Mouse (Mus musculus): ENCODE data around the gene Ddx19a. TPM values are rescaled to one million over a fixed set of nuclear protein-coding genes. Genes with fewer than 3 reads are reported as not detected.

Gene Ddx19a
- total and polyA plus RNA-seq, 3 experiments: 45.1 to 207 (median 81.1) TPM

- peaks cover 76% of the 10 kb centered on the region for H3K4me1 ChIP-seq (ENCODE audit: insufficient read depth, low read depth, low read length)
- TF ChIP-seq GATA1 (IDR thresholded peaks at IDR 0.05; ENCODE audit: borderline replicate concordance, low read length) (no peak), GATA2 (IDR thresholded peaks at IDR 0.05; ENCODE audit: borderline replicate concordance, low read depth, low read length) (no peak), CTCF (IDR thresholded peaks at IDR 0.05; ENCODE audit: low read depth, low read length) (no peak), TAL1 (conservative IDR thresholded peaks at IDR 0.05; ENCODE audit: low read depth, low read length) (no peak), POLR2AphosphoS5 (IDR thresholded peaks at IDR 0.05; ENCODE audit: insufficient replicate concordance, low read depth, low read length) (no peak)
- H3K4me3 ChIP-seq (ENCODE audit: low read depth, low read length): no peak overlapping the region
- no peak for DNase-seq (ENCODE audit: low spot score)
- no peaks in the 10 kb centered on the region for H3K9me3 ChIP-seq (replicated peaks)
- no peak for ATAC-seq (ENCODE audit: extremely low read depth, insufficient number of reproducible peaks, low FRiP score, poor library complexity, severe bottlenecking)
- peaks cover 99% of the 10 kb centered on the region for H3K36me3 ChIP-seq (replicated peaks)
- no peaks in the 10 kb centered on the region for H3K27me3 ChIP-seq (ENCODE audit: insufficient read depth, low read length)
These were observed 42.8 kb downstream of the Ddx19a start for GRCm38 (mm10) chr8:110954776-110955175.

DNA sequence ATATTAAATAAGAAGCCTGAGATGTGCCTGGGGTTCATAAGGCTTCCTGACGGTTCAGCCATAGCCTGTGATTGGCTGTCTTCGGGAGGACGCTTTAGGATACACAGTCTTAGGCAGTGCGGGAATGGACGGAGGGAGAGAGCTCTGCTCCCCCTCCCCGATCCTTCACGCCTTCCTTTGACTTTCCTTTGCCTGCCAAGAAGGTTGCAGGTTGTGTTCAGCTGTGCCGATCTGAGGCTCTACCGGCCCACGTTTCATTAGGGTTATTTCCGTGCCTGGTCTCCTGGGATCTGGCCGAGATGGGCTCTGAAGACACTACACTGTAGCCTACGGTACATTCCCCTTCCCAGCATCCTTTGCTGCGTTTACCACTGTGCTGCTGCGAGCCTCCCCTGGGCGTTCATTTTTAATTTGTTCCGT, 47.5 kb downstream of the Ddx19a start:
- no peaks in the 10 kb centered on the region for H3K27me3 ChIP-seq (ENCODE audit: insufficient read depth, low read length)
- H3K9me3 ChIP-seq (replicated peaks): no peaks in the 10 kb centered on the region
- H3K4me3 ChIP-seq (ENCODE audit: low read depth, low read length): no peak overlapping the region
- TF ChIP-seq TAL1 (conservative IDR thresholded peaks at IDR 0.05; ENCODE audit: low read depth, low read length) (no peak), CTCF (IDR thresholded peaks at IDR 0.05; ENCODE audit: low read depth, low read length) (no peak), GATA1 (IDR thresholded peaks at IDR 0.05; ENCODE audit: borderline replicate concordance, low read length) (no peak), POLR2AphosphoS5 (IDR thresholded peaks at IDR 0.05; ENCODE audit: insufficient replicate concordance, low read depth, low read length) (no peak), GATA2 (IDR thresholded peaks at IDR 0.05; ENCODE audit: borderline replicate concordance, low read depth, low read length) (no peak)
- DNase-seq (ENCODE audit: low spot score): no peak
- ATAC-seq (ENCODE audit: extremely low read depth, insufficient number of reproducible peaks, low FRiP score, poor library complexity, severe bottlenecking): no peak
- peaks cover 76% of the 10 kb centered on the region for H3K4me1 ChIP-seq (ENCODE audit: insufficient read depth, low read depth, low read length)
- peaks cover 86% of the 10 kb centered on the region for H3K36me3 ChIP-seq (replicated peaks)

- H3K36me3 ChIP-seq (replicated peaks): peaks cover 85% of the 10 kb centered on the region
- DNase-seq (ENCODE audit: low spot score): no peak
- TF ChIP-seq GATA1 (IDR thresholded peaks at IDR 0.05; ENCODE audit: borderline replicate concordance, low read length) (no peak), POLR2AphosphoS5 (IDR thresholded peaks at IDR 0.05; ENCODE audit: insufficient replicate concordance, low read depth, low read length) (no peak), CTCF (IDR thresholded peaks at IDR 0.05; ENCODE audit: low read depth, low read length) (no peak), TAL1 (conservative IDR thresholded peaks at IDR 0.05; ENCODE audit: low read depth, low read length) (no peak), GATA2 (IDR thresholded peaks at IDR 0.05; ENCODE audit: borderline replicate concordance, low read depth, low read length) (no peak)
- H3K4me3 ChIP-seq (ENCODE audit: low read depth, low read length): no peak overlapping the region
- no peak for ATAC-seq (ENCODE audit: extremely low read depth, insufficient number of reproducible peaks, low FRiP score, poor library complexity, severe bottlenecking)
- H3K4me1 ChIP-seq (ENCODE audit: insufficient read depth, low read depth, low read length): peaks cover 79% of the 10 kb centered on the region
- no peaks in the 10 kb centered on the region for H3K9me3 ChIP-seq (replicated peaks)
- H3K27me3 ChIP-seq (ENCODE audit: insufficient read depth, low read length): no peaks in the 10 kb centered on the region
These were observed 51.9 kb downstream of the Ddx19a start for GRCm38 (mm10) chr8:110945716-110946115.

DNA sequence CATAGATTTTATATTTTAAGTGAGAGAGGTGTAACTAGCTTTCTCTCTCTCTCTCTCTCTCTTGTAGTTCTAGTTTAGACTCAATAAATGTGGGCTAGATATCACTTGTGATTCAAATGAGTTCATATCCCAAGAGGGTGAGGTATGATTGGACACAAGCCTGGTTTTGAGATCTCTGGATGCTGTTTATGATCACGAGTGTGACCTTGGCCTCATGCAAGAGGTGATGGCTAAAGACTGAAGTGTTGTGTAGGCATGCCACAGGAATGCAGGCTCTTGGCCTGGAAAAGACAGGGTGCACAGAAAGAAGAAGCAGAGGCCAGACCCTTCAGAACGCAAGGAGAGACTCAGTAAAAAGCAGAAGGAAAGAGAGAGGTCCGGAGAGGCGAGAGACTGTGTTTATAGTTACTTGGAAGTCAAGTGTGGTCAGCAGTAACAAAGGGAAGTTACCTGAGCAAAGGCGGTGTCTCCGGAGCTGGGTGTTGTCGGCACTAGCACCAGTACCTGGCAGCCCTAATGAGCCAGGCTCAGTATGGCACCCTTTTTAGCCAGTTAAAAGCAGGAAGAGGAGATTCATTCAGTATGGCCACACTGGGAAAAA, 53.2 kb downstream of the Ddx19a start:
- TF ChIP-seq TAL1 (conservative IDR thresholded peaks at IDR 0.05; ENCODE audit: low read depth, low read length) (no peak), POLR2AphosphoS5 (IDR thresholded peaks at IDR 0.05; ENCODE audit: insufficient replicate concordance, low read depth, low read length) (no peak), GATA2 (IDR thresholded peaks at IDR 0.05; ENCODE audit: borderline replicate concordance, low read depth, low read length) (no peak), GATA1 (IDR thresholded peaks at IDR 0.05; ENCODE audit: borderline replicate concordance, low read length) (no peak), CTCF (IDR thresholded peaks at IDR 0.05; ENCODE audit: low read depth, low read length) (no peak)
- no peak for ATAC-seq (ENCODE audit: extremely low read depth, insufficient number of reproducible peaks, low FRiP score, poor library complexity, severe bottlenecking)
- no peak for DNase-seq (ENCODE audit: low spot score)
- peaks cover 84% of the 10 kb centered on the region for H3K36me3 ChIP-seq (replicated peaks)
- H3K4me1 ChIP-seq (ENCODE audit: insufficient read depth, low read depth, low read length): peaks cover 83% of the 10 kb centered on the region
- H3K9me3 ChIP-seq (replicated peaks): no peaks in the 10 kb centered on the region
- H3K4me3 ChIP-seq (ENCODE audit: low read depth, low read length): no peak overlapping the region; the same call in 1 of the 2 replicates
- no peaks in the 10 kb centered on the region for H3K27me3 ChIP-seq (ENCODE audit: insufficient read depth, low read length)

- no peaks in the 10 kb centered on the region for H3K27me3 ChIP-seq (ENCODE audit: insufficient read depth, low read length)
- peaks cover 84% of the 10 kb centered on the region for H3K36me3 ChIP-seq (replicated peaks)
- peak; percentile 32; the same call in 1 of the 2 replicates for ATAC-seq (ENCODE audit: extremely low read depth, insufficient number of reproducible peaks, low FRiP score, poor library complexity, severe bottlenecking)
- no peaks in the 10 kb centered on the region for H3K9me3 ChIP-seq (replicated peaks)
- TF ChIP-seq GATA1 (IDR thresholded peaks at IDR 0.05; ENCODE audit: borderline replicate concordance, low read length) (no peak), TAL1 (conservative IDR thresholded peaks at IDR 0.05; ENCODE audit: low read depth, low read length) (no peak), POLR2AphosphoS5 (IDR thresholded peaks at IDR 0.05; ENCODE audit: insufficient replicate concordance, low read depth, low read length) (no peak), CTCF (IDR thresholded peaks at IDR 0.05; ENCODE audit: low read depth, low read length) (no peak), GATA2 (IDR thresholded peaks at IDR 0.05; ENCODE audit: borderline replicate concordance, low read depth, low read length) (no peak)
- DNase-seq (ENCODE audit: low spot score): peak; percentile 53
- H3K4me1 ChIP-seq (ENCODE audit: insufficient read depth, low read depth, low read length): peaks cover 94% of the 10 kb centered on the region
- peak overlapping the region; percentile 46; the same call in 1 of the 2 replicates for H3K4me3 ChIP-seq (ENCODE audit: low read depth, low read length)
These were observed 56.1 kb downstream of the Ddx19a start for GRCm38 (mm10) chr8:110941453-110941948.

DNA sequence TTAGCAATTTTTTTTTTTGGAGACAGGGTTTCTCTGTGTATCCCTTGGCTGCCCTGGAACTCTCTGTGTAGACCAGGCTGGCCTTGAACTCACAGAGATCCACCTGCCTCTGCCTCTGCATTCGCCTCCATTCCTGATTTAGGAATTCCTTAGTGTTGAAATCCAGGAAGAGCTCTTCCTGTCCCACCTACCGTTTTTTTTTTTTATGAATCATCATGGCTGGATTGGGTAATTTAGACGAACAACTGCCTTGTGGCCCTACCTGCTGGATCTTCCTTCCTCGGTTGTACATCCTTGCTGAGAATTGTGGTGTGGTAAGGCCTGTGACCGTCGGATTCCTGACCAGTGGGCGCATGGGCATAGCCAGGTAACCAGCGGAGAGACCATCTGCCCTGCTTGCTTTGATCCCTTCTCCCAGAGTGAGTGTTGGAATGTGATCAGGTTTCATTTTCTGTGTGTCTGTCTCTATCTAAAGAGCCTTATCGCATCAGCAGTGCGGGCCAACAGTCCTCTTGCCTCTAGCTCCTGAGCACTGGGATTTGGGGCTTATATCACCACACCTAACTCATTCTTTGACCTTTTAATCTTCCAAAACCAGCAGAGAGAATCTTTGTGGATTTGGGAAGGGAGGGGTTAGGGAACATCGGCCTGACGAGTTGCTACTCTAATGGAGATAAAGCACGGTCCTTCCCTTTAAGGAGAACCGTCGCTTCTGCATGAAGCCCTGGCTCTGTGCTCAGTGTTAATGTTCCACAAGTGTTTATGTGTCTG, 56.7 kb downstream of the Ddx19a start:
- TF ChIP-seq CTCF (IDR thresholded peaks at IDR 0.05; ENCODE audit: low read depth, low read length) (no peak), TAL1 (conservative IDR thresholded peaks at IDR 0.05; ENCODE audit: low read depth, low read length) (no peak), POLR2AphosphoS5 (IDR thresholded peaks at IDR 0.05; ENCODE audit: insufficient replicate concordance, low read depth, low read length) (no peak), GATA1 (IDR thresholded peaks at IDR 0.05; ENCODE audit: borderline replicate concordance, low read length) (no peak), GATA2 (IDR thresholded peaks at IDR 0.05; ENCODE audit: borderline replicate concordance, low read depth, low read length) (no peak)
- peak overlapping the region; percentile 49; the same call in 1 of the 2 replicates for H3K4me3 ChIP-seq (ENCODE audit: low read depth, low read length)
- DNase-seq (ENCODE audit: low spot score) (no peak), ATAC-seq (ENCODE audit: extremely low read depth, insufficient number of reproducible peaks, low FRiP score, poor library complexity, severe bottlenecking) (no peak)
- H3K4me1 ChIP-seq (ENCODE audit: insufficient read depth, low read depth, low read length): peaks cover 94% of the 10 kb centered on the region
- no peaks in the 10 kb centered on the region for H3K9me3 ChIP-seq (replicated peaks)
- H3K27me3 ChIP-seq (ENCODE audit: insufficient read depth, low read length): no peaks in the 10 kb centered on the region
- peaks cover 85% of the 10 kb centered on the region for H3K36me3 ChIP-seq (replicated peaks)

All from G1E (cell line).